Mouse (Mus musculus) heart, postnatal 0 days (tissue): ENCODE measurements around the gene Acrbp.

Source experiments
- CTCF ChIP-seq: IDR thresholded peaks from 2 replicates; pipeline ENCODE4 v1.5.1; 2016; ENCODE audit warnings: antibody characterized with exemption, control low read depth, low read depth
- EP300 ChIP-seq: IDR thresholded peaks from 2 replicates; pipeline ENCODE4 v1.6.1; 2016; ENCODE audit warnings: antibody characterized with exemption, low read depth

DNA sequence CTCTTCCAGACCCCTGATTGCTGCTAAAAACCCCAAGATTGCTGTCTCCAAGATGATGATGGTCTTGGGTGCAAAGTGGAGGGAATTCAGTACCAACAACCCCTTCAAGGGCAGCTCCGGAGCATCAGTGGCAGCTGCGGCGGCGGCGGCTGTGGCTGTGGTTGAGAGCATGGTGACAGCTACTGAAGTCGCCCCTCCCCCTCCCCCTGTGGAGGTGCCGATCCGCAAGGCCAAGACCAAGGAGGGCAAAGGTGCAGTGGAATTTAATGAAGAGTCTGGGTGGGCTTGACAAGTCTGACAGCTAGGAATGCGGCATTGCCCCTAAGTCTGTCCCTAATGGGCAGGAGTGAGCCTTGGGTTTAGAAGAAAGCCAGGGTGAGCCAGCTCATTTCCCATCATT, 52.0 kb downstream of the Acrbp start:
- TF ChIP-seq CTCF, result no peak
- no peak for TF ChIP-seq EP300
